Mouse (Mus musculus) megakaryocyte progenitor cell, adult 5-6 weeks (primary cell): ENCODE data around the gene Col6a6. TPM values are rescaled to one million over a fixed set of nuclear protein-coding genes. Genes with fewer than 3 reads are reported as not detected.
"Not testable (repeated sequence)": the region's sequence is repeated elsewhere in the genome, so short reads cannot be mapped to it uniquely, and the experiment has no call there.

ENCODE experiments used
- ATAC-seq: replicated peaks from 2 replicates; pipeline ENCODE4 v1.8.0; 2016; ENCODE audit warnings: mild to moderate bottlenecking, moderate TSS enrichment, inconsistent platforms; ENCODE audit not compliant: poor library complexity
- total RNA-seq, 2 experiments: library from RNA; stranded (forward) in 1 of 2; stranded (reverse) in 1 of 2; fragments of 157-497, 149-512 nt in 1 of 2; fragments of 200-1000 nt in 1 of 2; gene quantifications; 2 replicates each; pipeline versions ENCODE4 v1.2.3 to v1.2.4; 2015 to 2017

The Col6a6 gene
- not detected in 2 replicates for total RNA-seq (2015)
- not detected in 2 replicates for total RNA-seq (2017)

DNA sequence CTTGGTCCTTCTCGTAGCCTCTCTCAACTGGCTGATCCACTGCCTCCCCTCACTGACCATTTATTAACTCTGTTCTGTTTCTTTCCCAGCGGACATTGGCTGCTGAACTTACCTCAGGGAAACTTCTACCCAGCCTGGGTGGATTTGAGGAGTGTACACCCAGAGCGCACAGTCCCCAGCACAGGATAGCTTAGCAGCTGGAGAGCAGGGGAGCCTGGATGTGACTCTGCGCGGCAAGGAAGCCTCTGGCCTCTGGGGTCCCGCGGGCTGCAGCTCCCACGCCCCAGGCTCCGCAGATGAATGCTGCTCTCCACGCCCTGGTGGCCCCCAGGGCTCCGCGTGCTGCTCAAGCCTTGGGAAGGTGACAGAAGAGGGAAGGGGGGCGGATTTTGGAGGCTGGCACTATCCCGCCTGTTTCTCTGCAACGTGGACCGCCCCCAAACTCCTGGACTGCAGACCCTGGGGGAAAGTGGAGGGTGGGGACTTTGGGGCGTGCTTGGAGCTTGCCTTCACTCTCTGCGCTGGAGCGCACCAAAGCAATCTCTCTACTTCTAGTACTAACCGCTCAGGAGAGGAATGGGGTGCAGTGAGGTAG, at the start of gene Col6a6:
TSS of gene Col6a6 (minus strand) at position 370 of the 595 bp plus-strand sequence.
- ATAC-seq = no peak

DNA sequence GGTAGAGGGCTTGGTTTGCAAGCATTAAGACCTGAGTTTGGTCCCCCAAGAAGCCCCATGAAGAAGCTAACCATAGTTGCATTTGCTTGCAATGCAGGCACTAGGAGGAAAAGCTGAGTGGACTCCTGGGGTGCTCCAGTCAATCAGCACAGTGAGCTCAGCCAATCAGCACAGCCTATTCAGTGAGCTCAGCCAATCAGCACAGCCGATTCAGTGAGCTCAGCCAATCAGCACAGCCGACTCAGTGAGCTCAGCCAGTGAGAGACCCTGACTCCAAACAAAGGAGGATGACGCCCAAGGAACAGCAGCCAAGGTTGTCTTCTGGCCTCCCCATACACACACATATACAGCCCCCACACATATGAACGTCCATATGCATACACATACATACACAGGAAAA, 48.2 kb upstream of the Col6a6 start:
- no peak for ATAC-seq

DNA sequence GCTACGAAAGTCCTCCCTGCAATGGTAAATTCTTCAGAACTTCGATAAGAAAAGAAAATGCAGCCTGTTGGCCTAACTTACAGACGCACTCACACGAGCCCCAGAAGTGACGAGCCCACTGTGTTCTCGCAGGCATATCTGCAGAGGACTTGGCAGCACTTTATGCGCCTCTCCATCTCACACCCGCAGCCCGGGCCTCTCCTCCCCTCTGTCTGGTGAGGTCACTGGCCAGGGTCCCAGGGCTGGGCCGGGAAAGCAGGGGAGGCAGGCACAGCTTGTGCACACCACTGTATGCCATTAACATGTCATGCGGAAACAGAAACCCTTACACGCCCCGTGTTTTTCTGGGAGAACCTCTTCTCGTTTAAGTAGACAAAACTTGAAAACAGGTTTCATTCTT, 43.7 kb upstream of the Col6a6 start:
- no peak for ATAC-seq

DNA sequence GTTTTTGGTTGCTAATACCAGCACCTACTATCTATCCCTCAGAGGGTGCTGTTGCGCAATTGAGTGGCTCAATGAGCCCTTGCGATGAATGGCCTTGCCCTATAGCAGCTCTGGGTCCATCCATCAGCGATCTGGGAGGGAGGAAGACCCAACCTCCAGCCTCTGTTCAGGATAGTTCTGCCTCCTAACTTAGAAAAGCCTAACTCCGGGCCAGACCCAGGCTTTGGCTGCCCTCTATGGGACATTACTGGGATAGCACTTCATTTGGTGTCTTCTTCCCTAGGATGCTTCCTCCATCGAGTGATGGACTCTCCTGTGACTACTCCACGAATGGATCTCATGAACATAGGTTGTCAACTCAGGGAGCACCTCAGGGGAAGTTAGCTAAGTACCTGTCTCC, 29.8 kb upstream of the Col6a6 start:
- ATAC-seq = peak; percentile 90

DNA sequence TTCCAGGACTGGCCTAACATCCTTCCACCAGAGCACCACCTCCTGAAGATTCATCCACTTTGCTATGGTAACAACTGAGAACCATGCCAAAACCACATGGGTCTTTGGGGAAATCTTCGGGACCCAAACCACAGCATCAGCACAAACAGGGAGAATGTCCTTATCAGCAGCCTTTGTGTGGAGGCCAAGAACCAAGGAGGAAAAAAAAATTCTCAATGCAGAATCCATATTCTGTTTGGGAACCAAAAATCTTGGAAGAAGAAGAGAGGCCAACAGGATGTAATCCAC, 24.8 kb upstream of the Col6a6 start:
- no peak for ATAC-seq

DNA sequence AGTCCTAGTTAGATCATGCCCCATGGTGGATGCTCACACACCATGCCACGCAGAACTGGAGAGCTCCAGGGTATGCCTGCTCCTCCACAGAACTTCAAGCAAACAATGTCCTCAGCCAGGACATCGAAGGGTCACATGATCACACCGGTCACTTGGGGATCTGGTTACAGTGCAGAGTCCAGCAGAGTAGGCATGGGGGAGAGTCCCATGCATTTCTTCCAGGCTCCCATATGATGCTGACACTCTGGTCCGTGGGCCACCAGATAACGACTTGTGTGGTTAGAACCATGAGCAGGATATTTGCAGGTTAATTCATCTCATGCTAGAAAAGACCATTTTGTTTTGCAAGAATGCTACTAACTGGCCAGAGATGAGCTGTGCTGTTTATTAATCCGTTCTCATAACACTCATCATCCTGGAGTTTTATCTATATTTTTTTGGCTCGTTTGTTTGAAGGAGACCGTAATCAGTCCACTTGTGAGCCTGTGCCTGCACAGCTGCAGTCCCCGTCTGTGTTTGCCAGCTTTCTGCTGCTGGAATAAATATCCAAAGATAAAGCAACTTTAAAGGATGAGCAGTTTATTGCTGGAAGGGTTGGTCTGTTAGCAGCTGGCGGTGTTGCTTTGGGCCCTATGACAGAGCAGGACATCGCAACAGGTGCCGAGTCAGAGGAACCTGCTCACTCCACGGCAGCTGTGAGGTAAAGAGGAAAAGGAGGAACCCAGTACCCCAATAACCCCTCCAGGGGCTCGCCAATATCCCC, 24.2 kb upstream of the Col6a6 start:
- no peak for ATAC-seq

DNA sequence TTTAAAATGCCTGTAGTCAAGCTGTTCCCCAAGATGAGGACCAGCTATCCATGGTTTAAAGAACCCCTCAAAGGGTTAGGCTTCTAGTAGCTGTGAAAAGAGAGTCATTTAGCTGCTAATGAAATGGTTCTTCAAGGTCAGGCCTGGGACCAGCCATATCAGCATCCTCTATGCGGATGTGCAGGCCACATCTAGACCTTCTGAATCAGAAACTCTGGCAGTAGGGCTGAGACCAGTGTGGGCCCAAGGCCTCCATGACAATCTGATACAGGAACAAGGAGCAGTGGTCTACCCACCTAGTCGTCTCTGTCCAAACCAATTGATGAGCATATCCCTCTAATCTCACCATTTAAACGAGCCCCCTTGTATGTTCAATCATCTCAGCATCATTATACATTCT, 23.1 kb upstream of the Col6a6 start:
- no peak for ATAC-seq

DNA sequence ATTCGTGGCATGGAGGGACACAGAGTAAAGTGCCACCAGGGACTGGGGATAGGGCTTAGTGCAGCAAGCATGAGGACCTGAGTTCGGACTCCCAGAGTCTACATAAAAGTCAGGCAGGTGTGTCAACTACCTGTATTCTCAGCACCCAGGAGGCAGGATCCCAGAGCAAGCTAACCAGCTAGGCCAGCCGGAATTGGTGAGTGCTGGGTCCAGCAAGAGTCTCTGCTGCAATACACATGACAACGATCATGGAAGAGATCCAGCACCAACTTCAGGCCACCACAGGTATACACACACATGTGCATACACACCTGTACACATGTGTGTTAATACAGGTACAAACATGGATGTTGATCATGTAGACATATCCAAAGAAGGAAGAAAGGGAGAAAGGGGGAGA, 20.4 kb upstream of the Col6a6 start:
- ATAC-seq = no peak

DNA sequence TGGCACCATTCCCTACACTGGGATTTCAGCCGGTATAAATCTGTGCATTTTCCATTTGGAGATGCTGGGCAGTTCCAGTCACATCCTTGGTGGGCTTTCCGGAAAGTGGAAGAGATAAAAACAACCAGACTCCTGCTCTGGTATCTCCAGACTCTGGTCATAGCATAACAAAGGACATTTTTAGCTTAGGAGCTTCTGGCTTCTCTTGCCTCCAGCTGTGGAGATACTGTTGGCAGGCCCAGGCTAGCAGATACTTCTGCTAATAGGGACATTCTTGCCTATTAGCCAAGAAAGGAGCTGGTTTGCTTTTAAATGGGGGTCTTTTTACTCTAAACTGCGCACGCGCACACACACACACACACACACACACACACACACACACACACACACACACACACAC, 19.3 kb upstream of the Col6a6 start:
- no peak for ATAC-seq

DNA sequence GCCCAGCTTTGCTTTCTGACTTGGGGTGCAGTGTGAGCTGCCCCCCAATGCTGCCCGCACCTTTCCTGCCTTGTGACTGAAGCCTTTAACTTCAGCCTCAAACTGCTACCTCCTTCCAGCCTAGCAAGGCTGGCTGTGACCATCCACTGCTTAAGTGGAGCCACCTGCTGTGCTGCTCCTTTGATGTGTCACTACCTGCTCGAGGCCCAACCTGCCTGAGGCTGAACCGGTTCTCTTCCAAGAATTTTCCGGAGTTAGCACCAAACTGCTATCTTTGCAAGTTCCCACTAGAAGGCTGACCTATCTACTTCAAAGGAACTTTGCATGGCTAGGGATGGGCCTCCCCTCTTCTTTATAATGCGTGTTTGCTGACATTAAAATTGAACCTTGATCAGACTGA, 13.4 kb upstream of the Col6a6 start:
- not testable (repeated sequence) for ATAC-seq

DNA sequence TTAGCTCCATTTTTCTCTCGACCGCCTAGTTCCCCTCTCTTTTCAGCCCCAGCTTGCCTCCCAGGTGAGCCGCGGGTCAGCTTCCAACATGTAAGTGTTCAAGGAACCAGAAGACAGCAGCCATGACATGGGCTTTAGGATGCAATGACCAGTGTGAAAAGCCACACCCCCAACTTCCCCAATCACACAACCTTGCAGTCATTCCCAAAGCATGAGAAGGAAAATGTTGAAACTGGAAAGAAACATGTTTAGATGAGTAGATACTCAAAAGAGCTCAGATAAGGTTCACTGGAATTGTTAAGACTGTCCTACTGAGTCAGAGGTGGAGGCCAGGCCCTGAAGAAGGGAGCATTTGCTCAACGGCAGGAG, 11.2 kb upstream of the Col6a6 start:
- ATAC-seq = no peak

DNA sequence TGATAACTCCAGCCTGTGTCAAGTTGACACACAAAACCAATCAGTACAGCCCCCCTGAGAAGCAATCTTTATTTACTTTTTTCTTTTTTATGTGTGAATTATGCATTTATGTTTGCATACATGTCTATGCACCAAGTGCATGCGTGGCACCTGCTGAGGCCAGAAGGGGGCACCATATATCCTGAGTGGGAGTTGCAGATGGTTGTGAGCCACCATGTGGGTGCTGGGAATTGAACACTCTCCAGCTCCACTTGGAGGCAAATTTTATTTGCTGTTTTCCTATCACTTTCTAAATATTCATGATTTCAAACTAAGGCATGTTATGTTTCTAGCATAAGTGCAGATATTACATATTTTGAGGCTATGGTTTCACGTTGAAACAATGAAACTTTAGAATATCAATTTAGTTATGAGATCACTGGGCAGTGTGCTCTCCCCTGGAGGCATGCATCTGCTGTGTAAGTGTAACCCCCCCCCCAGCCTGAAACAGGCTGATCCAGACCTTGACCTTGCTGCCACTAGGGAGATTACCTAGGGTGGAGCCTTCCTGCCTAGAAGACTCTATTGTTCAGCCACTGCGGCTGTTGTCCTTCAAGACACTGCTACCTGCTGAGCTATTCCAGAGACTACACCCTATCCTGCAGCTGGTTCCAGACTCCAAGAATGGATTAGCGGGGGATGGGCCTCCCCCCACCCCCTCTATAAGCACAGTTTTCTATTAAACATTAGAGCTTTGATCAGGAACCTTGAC, 10.6 kb upstream of the Col6a6 start:
- no peak for ATAC-seq

DNA sequence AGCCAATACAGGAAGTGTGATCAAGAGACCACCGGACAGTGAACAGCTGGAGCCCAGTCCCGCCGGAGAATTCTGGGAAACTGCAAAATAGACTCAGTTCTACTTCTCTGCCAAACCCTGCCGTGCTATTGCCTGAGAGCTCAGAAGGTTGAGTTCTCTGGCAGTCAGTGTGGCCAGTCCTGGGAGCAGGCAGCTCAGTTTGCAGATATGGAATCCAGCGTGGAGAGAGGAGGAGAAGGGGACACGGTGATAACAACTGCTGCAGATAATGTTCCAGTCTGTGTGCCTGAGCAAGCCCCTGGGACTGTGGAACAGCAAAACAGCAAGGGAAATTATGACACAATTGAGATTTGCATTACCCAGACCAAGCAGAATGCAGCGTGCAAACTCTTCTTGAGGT, 7.6 kb upstream of the Col6a6 start:
- ATAC-seq = no peak

DNA sequence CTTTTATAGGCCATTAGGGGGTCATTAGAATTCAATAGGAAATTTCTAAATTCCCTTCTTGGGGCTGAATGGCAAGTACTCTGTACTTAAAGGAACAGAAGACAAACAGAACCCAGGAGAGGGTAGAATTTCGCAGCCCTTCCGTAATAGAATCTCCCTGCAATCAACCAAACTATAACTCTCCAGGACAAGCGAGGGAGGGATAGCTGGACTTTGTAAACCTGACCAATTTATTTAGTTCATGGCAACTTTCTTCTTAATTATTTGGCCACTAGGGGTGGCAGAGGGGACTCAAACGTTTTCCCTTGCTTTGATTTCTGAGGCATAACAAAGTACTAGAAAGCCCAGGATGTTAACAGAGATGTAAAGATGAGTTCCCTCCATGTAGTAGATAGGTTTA, 6.8 kb upstream of the Col6a6 start:
- no peak for ATAC-seq

DNA sequence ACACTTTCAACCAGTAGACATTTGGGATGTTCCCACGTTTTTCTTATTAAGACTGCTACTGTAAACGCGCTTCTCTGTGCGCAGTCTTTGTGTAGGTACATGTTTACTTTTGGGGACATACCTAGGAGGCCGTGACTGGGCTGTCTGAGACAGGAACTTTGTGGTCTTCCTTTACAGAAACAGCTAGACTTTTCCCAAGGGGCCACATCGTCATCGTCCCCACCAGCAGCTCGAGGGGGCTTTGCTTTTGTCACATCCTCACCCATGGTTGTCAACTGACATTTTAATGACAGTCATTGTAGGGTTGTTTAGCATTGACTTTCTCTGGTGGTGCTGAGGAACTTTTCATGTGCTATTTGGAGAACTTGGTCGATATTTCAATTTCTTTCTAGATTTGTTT, 3.3 kb upstream of the Col6a6 start:
- no peak for ATAC-seq

DNA sequence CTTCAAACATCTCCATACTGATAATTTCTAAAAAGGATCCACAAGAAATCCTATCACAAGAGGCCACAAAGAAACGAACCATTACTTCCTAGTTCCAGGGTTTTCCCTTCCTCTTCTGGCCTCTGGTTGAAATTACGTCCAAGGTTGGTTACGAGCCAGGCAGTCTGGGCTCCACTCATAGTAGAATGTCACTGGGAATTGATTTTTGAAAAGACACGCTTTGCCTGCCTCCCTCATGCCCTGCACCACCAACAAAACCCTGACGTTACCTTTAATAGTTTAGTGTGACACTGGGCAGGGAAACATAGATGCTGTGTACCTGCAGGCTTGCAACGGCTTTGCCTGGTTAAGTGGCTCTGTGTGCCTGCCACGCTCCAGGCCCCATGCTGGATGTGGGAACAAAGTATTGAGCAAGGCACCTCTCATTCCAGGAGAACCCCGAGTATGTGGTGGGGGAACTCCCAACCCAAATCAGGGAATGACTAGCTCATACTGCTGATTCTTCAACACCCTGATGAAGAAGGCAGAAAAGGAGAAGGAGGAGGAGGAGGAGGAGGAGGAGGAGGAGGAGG, 798 bp downstream of the Col6a6 start:
- ATAC-seq = no peak

DNA sequence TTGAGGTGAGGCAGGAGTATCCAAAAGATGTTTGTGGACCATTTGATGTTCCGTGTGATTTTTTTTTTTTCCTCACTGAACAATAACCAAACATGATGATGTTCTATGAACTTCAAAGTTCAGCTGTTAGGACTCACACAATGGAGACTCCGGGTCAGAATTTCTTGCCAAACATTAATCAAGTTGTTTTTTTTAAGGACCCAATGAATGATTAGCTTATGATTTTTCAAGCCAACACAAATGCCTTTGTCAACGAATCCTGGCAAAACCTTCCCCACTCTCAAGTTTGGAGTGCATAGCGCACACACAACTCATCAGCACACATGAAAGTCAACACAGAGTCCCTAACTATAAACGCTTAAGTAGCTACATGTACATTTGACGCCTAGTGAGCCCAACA, 7.2 kb downstream of the Col6a6 start:
- no peak for ATAC-seq

DNA sequence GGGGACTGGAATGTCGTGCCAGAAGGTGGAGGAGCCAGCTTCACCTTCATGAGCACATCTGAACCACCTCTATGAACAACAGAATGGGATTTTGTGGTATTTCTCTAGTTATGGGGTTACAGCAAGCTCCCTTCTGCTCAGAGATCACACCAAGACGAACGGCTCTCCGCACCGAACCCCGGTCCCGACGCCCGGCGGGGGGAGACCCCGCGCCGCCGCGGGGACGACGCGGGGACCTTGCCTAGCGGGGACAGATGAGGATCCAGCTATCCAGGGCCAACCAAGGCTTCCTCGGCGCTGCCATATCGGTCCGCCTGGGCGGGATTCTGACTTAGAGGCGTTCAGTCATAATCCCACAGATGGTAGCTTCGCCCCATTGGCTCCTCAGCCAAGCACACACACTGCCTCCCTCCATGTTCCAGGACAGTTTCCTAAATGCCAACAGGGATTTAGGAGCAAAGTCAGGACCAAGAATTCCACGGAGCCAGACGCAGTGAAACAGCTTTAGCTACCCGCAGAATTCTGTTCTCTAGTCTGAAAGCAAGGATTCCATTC, 8.7 kb downstream of the Col6a6 start:
- peak; percentile 71 for ATAC-seq

DNA sequence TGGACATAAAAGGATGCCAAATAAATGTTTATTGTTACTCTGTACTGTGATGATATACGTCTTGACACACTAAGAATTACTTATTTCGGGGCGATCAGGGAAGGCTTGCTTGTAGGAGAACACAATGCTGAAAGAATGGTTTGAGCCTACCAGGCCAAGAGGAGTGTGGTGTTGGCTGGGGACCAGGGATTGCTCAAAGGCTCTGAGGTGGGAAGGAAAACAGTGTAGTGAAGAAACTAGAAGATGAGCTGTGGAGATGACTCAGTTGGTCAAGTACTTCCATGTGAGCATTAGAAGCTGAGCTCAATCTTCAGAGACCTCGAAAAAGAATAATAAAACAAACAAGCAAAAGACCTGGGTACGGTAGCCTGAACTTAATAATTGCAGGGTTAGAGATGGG, 13.5 kb downstream of the Col6a6 start:
- ATAC-seq = no peak

DNA sequence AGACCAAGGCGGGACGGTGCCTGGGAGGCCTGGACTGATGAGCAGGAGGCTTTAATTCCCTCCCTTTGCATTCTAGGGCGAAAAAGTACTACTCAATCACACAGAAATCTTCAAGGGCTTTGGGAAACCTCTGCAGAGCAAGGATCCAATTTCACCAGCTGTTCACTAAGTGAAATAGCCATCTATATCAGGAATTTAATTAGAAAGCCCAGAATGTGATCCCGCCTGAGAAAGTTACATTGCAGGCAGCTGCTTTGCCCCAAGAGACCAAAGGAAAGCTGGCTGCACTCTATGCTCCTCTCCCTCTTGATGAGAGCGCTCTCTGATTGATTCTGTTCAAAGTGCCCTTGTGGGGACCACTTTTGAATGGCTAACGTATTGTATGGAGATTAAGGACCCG, 16.5 kb downstream of the Col6a6 start:
- no peak for ATAC-seq

DNA sequence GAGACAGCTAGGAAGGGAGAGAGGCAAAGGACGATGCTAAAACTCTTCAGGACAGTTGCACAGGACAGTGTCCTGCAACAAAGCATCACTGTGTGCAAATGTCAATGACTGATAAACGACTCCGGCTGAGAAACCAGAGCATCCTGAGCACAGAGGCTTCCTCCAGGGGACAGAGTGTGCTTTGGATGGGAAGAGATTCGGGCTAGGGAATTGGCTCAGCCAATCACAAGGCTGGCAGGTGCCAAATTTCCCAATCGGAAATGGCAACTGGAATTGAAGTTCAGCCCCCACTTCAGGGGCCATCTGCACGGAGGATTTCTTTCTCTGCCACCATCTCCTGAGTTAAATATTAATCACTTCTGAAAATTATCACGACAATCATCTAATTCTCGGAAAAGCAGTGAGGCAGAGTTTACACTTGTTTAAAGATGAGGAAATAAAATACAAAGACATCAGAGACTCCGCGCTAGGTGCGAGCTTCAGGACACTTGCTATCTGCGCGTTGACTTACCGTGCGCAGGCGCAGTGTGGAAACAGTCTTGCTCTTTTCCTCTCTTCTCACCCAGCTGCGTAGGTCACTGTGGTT, 18.9 kb downstream of the Col6a6 start:
- ATAC-seq = no peak
